Mouse (Mus musculus): Measurements from ENCODE around the gene Farsa. TPM values are rescaled to one million over a fixed set of nuclear protein-coding genes. Genes with fewer than 3 reads are reported as not detected.
A peak's percentile ranks its signal among the peaks of the same experiment; 100 is the strongest.
"Not testable (repeated sequence)": the region's sequence is repeated elsewhere in the genome, so short reads cannot be mapped to it uniquely, and the experiment has no call there.

Farsa gene
- polyA plus RNA-seq, 1 experiment from 2014 or later: 68.2 TPM

DNA sequence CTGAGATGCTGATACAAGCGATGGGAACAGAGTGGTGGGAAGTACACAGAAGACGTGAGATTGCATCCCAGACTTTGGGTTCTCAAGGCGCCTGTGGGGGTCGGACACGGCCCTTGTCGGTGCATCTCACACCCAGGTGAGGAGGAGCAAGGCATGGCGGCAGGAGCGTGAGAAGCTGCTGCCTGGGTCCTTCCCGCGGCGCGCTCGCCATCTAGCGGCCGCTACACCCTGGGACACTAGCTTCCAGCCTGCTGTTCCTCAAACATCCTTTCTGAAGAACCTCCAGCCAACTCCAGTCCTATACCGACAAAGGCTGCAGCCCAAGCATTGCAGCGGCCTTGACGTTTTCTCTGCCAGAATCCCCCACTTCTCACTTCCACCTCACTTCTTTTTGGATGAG lies 33.1 kb upstream of the Farsa start:
- Histone ChIP-seq H3K4me2 (ENCODE audit: low read length) (peak overlapping the region; percentile 24; the same call in 1 of the 2 replicates), H3K9me3 (replicated peaks; ENCODE audit: low read length) (no peaks in the 10 kb centered on the region), H3K4me1 (replicated peaks; ENCODE audit: insufficient read depth, low read length) (no peaks in the 10 kb centered on the region), H3K27me3 (ENCODE audit: insufficient read depth, low read length) (no peaks in the 10 kb centered on the region), H3K9ac (ENCODE audit: low read depth, low read length) (no peak overlapping the region), H3K27ac (no peak overlapping the region), H3K4me3 (replicated peaks; ENCODE audit: low read depth, low read length) (no peak overlapping the region), H3K36me3 (ENCODE audit: insufficient read depth, low read length) (no peaks in the 10 kb centered on the region)
- TF ChIP-seq CTCF (IDR thresholded peaks at IDR 0.05; ENCODE audit: low read depth): peak; percentile 92
- ATAC-seq (replicated peaks; ENCODE audit: low FRiP score, low read depth) (peak; percentile 59; the same call in 1 of the 2 replicates), DNase-seq (ENCODE audit: low spot score) (peak; percentile 88)
- WGBS: 0% methylated on average over 18 of the region's 18 CpGs

DNA sequence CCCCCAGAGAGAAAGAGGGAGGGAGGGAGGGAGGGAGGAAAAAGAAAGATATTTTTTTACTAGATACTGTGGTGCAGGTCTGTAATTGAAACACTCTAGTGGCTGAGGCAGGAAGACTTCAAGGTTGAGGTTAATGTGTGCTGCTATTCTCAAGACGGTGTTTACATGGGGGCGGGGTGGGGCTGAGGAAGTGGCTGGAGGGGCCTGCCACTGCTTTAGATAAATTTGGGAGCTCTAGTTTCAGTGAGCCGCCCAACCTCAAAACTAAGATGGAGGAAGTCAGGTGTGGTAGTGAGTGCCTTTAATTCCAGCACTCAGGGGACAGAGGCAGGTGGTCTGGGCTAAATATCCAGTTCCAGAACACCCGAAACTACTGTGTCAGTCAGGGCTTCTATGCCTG lies 31.2 kb upstream of the Farsa start:
- Histone ChIP-seq H3K4me1 (replicated peaks; ENCODE audit: insufficient read depth, low read length) (no peaks in the 10 kb centered on the region), H3K27ac (no peak overlapping the region), H3K9ac (ENCODE audit: low read depth, low read length) (no peak overlapping the region), H3K27me3 (ENCODE audit: insufficient read depth, low read length) (no peaks in the 10 kb centered on the region), H3K9me3 (replicated peaks; ENCODE audit: low read length) (no peaks in the 10 kb centered on the region), H3K4me2 (ENCODE audit: low read length) (no peak overlapping the region), H3K4me3 (replicated peaks; ENCODE audit: low read depth, low read length) (no peak overlapping the region), H3K36me3 (ENCODE audit: insufficient read depth, low read length) (no peaks in the 10 kb centered on the region)
- no peak for TF ChIP-seq CTCF (IDR thresholded peaks at IDR 0.05; ENCODE audit: low read depth)
- DNase-seq (ENCODE audit: low spot score) (no peak), ATAC-seq (replicated peaks; ENCODE audit: low FRiP score, low read depth) (no peak)
- 56% methylated on average over 4 of the region's 4 CpGs for WGBS

GRCm38 (mm10) chr8:84826518-84826917 lies 30.3 kb upstream of the Farsa start:
- not testable (repeated sequence) for H3K27me3 ChIP-seq (ENCODE audit: insufficient read depth, low read length); DNase-seq (ENCODE audit: low spot score); H3K4me3 ChIP-seq (replicated peaks; ENCODE audit: low read depth, low read length); H3K9ac ChIP-seq (ENCODE audit: low read depth, low read length); ATAC-seq (replicated peaks; ENCODE audit: low FRiP score, low read depth); H3K4me2 ChIP-seq (ENCODE audit: low read length); H3K9me3 ChIP-seq (replicated peaks; ENCODE audit: low read length); H3K27ac ChIP-seq; H3K4me1 ChIP-seq (replicated peaks; ENCODE audit: insufficient read depth, low read length); H3K36me3 ChIP-seq (ENCODE audit: insufficient read depth, low read length)
- WGBS: 72% methylated on average over 1 of the region's 2 CpGs

GRCm38 (mm10) chr8:84831490-84831889 lies 25.3 kb upstream of the Farsa start, which contains the start of gene Gadd45gip1:
Gene Gadd45gip1, plus strand, starts transcription at chr8:84831522.
- Histone ChIP-seq H3K9me3 (replicated peaks; ENCODE audit: low read length) (no peaks in the 10 kb centered on the region), H3K4me3 (replicated peaks; ENCODE audit: low read depth, low read length) (peak within 1 kb of the TSS; percentile 95), H3K27ac (peak within 1 kb of the TSS; percentile 94), H3K4me2 (ENCODE audit: low read length) (peak within 1 kb of the TSS; percentile 65), H3K27me3 (ENCODE audit: insufficient read depth, low read length) (no peaks in the 10 kb centered on the region), H3K9ac (ENCODE audit: low read depth, low read length) (peak within 1 kb of the TSS; percentile 96), H3K36me3 (ENCODE audit: insufficient read depth, low read length) (peaks cover 25% of the 10 kb centered on the region), H3K4me1 (replicated peaks; ENCODE audit: insufficient read depth, low read length) (no peaks in the 10 kb centered on the region)
- ATAC-seq (replicated peaks; ENCODE audit: low FRiP score, low read depth) (no peak), DNase-seq (ENCODE audit: low spot score) (no peak)
- TF ChIP-seq CTCF (IDR thresholded peaks at IDR 0.05; ENCODE audit: low read depth): no peak
- 84% methylated on average over 11 of the region's 11 CpGs for WGBS

DNA sequence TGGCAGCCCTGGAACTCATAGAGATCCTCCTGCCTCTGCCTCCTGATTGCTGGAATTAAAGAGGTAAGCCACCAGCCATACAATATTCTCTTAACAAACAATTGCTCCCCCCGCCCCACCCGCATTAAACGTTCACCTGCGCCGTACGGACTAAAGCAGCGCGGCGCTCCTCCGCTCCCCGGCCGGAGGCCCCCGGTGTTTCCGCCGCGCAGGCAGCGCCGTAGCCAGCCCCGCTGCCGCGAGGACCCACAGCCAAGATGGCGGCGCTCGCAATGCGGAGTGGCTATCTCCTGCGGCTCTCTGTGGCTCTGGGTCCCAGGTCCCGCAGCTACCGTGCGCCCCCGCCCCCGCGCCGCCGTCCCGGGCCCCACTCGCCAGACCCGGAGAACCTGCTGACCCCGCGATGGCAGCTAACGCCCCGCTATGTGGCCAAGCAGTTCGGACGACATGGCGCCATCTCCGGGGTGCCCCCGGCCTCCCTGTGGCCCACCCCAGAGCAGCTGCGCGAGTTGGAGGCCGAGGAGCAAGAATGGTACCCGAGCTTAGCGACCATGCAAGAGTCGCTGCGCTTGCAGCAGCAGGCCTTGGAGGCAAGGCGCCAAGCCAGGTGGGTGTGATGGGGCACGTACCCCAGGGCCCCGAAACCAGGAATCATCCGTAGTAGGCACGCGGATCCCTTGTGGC lies 24.6 kb upstream of the Farsa start:
- peak overlapping the region; percentile 65 for H3K4me2 ChIP-seq (ENCODE audit: low read length)
- peak overlapping the region; percentile 95 for H3K4me3 ChIP-seq (replicated peaks; ENCODE audit: low read depth, low read length)
- H3K36me3 ChIP-seq (ENCODE audit: insufficient read depth, low read length): peaks cover 32% of the 10 kb centered on the region
- ATAC-seq (replicated peaks; ENCODE audit: low FRiP score, low read depth) (peak; percentile 38), DNase-seq (ENCODE audit: low spot score) (peak; percentile 75)
- H3K9ac ChIP-seq (ENCODE audit: low read depth, low read length): peak overlapping the region; percentile 96
- no peaks in the 10 kb centered on the region for H3K9me3 ChIP-seq (replicated peaks; ENCODE audit: low read length)
- no peak for TF ChIP-seq CTCF (IDR thresholded peaks at IDR 0.05; ENCODE audit: low read depth)
- 1% methylated on average over 59 of the region's 59 CpGs for WGBS
- H3K4me1 ChIP-seq (replicated peaks; ENCODE audit: insufficient read depth, low read length): no peaks in the 10 kb centered on the region
- peak overlapping the region; percentile 94 for H3K27ac ChIP-seq
- H3K27me3 ChIP-seq (ENCODE audit: insufficient read depth, low read length): no peaks in the 10 kb centered on the region

DNA sequence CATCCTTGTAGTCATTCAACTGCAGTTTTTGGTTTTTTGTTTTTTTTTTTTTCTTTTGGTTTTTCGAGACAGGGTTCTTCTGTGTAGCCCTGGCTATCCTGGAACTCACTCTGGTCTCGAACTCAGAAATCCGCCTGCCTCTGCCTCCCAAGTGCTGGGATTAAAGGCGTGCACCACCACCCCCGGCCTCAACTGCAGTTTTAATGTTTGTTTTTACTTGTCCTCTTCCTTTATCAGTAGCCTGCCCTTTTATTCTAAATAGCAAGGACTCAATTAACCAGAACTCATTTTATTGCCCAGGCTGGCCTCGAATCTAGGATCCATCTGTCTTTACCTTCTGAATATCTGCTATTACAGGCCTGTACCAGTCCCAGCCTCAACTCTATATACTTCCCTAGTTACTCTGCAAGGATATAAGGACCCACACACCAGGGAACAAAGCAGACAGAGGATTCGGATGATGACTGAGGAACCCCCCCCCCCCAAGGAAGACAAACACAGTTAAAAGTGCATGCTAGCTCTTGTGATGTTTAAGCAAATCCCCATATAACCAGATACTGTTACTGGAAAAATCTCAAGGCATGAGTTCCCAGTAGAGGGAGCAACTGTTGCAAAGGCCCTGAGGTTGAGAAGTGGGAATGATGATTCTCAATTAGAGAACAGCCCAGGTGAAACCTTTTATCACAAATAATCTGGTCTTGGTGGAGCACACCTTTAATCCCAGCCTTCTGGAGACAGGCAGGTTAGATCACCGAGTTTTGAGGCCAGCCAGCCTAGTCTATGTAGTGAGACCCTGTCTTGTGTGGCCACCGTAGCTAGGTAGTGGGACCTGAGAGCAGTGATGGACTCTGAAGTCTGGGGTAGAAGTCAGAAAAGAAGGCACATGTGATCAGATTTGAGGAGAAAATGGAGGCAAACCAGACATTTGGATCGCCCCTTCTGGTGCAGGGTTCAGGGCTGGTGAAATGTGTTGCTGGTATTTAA lies 23.7 kb upstream of the Farsa start:
- peak overlapping the region; percentile 95 for H3K4me3 ChIP-seq (replicated peaks; ENCODE audit: low read depth, low read length)

More for the DNA sequence above, 23.7 kb upstream of the Farsa start:
- no peaks in the 10 kb centered on the region; the same call in 1 of the 2 replicates for H3K4me1 ChIP-seq (replicated peaks; ENCODE audit: insufficient read depth, low read length)
- ATAC-seq (replicated peaks; ENCODE audit: low FRiP score, low read depth) (no peak), DNase-seq (ENCODE audit: low spot score) (no peak)
- H3K9me3 ChIP-seq (replicated peaks; ENCODE audit: low read length): no peaks in the 10 kb centered on the region
- peaks cover 40% of the 10 kb centered on the region for H3K36me3 ChIP-seq (ENCODE audit: insufficient read depth, low read length)
- peak overlapping the region; percentile 96 for H3K9ac ChIP-seq (ENCODE audit: low read depth, low read length)
- no peaks in the 10 kb centered on the region for H3K27me3 ChIP-seq (ENCODE audit: insufficient read depth, low read length)
- TF ChIP-seq CTCF (IDR thresholded peaks at IDR 0.05; ENCODE audit: low read depth): peak; percentile 32; the same call in 1 of the 2 replicates
- H3K4me2 ChIP-seq (ENCODE audit: low read length): peak overlapping the region; percentile 65
- 53% methylated on average over 10 of the region's 10 CpGs for WGBS
- H3K27ac ChIP-seq: peak overlapping the region; percentile 94; the same call in 1 of the 2 replicates

All from kidney, postnatal 0 days (tissue).